Mouse (Mus musculus) B cell, adult 2 months (primary cell): ENCODE results near the gene Trpm2.

Source experiments
- DNase-seq, 2 experiments: peaks; one replicate each; pipeline ENCODE4 v3.0.0; 2022

The Trpm2 gene

GRCm38 (mm10) chr10:77902211-77902893, 68.0 kb downstream of the Trpm2 start, which contains the start of gene Lrrc3:
Lrrc3 (minus strand) TSS chr10:77902536.
- DNase-seq = peak; percentile 49

DNA sequence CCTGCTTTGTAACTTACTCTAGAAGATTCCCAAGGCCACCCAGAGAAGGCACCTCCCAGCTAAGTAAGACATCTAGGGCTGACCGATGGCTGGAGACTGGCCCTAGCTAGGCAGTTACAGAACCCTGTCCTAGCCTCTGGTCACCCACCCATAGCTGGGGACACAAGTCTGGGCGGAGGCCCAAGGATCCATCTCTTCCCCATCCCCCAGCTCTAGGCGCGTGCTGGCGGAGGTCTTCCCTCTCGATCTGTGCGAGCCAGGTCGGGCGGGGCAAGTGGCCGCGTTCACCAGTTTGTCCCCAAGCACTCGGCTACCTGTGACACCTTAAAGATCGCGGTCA, 68.5 kb downstream of the Trpm2 start:
- DNase-seq = no peak

DNA sequence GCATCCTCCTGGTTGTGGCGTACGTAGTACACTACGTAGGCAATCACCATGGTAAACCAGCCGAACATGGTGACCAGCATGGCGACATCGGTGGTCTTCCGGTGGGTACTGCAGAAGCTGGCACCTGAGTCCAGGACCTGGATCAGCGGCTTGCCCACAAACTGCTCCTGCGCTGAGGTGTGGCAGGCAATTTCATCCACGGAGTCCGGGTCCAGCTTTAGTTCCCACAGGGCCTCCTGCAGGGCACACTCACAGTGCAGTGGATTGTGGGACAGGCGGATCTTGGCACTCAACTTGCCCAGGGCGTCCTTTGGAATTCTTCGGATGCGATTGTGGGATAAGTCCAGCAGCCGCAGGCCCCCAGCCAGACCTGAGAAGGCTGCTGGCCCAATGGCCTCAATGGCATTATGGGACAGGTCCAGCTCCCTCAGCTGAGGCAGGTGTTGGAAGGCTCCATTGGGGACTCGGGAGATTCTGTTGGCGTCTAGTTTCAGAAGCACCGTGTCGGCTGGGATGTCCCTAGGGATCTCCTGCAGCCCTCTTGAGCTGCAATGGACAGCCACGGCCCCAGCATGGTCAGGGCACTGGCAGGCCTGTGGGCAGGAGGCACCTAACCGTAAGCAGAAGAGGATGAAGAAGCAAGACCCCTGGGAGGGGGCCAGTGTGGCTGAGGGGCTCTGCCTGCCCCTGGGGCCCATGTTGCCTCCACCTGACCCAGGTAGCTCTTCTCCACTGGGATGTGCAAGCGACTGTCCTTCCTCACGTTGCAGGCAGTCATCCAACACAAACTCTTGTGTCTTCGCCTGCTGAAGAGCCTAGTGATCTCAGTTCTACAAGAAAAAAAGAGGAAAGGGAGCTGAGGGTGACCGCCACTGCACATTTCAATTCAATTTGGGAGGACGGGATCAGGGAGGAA, 69.2 kb downstream of the Trpm2 start:
- no peak for DNase-seq

DNA sequence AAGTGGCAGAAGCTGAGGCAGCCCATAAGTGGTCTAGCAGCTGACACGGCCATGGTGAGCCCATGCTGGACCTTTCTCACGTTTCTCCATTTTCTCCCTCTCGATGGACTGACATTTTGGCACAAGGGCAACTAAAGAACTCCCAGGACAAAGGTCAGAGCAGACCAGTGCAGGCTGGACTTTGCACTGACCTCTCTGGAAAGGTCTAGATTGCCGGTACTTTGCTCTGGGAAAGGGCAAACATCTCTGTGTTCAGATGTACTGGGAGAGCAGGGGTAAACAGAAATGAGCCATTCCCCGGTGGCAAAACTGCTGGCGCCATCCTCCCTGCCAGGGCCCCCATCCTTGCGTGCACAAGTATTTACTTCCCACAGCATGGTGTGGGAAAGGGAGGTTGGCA, 70.2 kb downstream of the Trpm2 start:
- DNase-seq = no peak

GRCm38 (mm10) chr10:77895562-77895961, 74.8 kb downstream of the Trpm2 start:
- DNase-seq = no peak

DNA sequence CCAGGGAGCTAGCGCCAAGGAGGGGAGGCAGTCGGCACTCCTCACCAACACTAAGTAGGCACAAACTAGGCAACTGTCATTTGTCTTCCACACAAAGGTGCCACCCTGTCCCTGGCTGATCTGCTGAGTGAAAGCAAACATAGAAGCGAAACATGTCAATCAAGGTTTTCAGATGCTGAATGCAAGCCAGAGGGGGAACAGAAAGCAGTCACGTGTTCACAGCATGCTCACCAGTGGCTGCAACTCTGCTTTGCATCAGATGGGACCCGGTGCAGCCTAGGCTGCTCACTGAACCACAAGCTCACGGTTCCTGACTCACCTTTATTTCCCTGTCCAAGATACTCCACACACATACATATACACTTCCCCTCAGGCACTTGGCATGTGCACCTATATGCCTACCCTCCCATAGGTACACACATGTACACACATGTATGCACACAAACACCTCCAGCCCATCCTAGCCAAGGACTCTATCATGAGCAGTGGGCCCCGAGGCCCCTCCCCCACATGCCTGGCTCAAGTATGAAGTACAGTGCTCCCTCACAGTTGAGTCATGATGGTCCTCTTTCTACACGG, 79.3 kb downstream of the Trpm2 start:
- peak in 1 of 2 experiments; percentile 18 for DNase-seq

DNA sequence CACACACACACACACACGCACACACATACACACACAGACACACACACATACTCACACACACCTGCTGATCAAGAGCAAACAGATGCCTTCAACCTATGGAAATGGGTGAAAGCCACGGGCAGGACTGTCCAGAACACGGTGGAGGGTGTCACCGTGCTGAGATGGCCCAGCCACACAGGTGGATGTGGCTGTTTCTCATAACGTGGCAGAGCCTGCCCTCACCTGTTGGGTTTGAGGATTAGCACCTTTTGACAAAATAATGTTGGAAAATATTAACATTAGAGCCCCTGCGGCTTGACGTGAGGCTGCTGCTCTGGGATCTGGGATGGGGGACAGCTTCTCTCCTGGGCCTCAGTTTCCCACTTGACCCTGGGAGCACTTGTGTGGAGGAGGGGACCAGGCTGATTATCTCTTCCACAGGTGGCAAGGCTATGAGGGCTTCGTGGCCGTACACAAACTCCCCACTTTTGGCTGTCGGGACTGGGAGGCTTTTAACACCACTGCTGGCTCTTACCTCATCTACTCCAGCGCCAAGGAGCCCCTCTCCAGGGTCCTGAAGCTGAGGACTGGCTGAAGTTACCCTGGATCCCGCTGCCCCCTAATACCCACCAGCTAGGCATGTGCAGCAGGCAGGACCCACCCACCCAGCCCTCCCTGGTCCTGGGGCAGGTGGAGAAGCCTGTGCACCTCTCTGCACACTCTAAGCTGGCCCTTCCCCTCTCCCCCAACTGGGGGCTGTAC, 84.2 kb downstream of the Trpm2 start:
- no peak for DNase-seq

DNA sequence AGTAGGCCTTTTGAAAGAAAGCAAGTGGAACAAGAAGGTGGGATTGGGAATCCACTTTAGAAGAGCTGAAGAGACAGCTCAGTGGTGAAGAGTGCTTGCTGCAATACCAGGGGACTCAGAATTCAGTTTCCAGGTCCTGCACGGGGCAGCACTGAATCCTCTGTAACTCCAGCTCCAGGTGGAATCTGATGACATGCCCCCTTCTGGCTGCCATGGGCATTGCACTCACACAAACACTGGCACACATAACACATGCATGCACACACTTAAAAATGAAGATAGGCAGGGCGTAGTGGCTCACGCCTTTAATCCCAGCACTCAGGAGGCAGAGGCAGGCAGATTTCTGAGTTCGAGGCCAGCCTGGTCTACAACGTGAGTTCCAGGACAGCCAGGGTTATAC, 87.8 kb downstream of the Trpm2 start:
- no peak for DNase-seq

- DNase-seq = no peak
Measured at GRCm38 (mm10) chr10:77880305-77880704, 90.1 kb downstream of the Trpm2 start.

- DNase-seq = peak; percentile 21 to 31
Measured at GRCm38 (mm10) chr10:77878985-77879384, 91.4 kb downstream of the Trpm2 start.

GRCm38 (mm10) chr10:77869651-77870050, 100.7 kb downstream of the Trpm2 start:
- DNase-seq = no peak

- DNase-seq = no peak
Measured at GRCm38 (mm10) chr10:77867546-77867945, 102.8 kb downstream of the Trpm2 start.

DNA sequence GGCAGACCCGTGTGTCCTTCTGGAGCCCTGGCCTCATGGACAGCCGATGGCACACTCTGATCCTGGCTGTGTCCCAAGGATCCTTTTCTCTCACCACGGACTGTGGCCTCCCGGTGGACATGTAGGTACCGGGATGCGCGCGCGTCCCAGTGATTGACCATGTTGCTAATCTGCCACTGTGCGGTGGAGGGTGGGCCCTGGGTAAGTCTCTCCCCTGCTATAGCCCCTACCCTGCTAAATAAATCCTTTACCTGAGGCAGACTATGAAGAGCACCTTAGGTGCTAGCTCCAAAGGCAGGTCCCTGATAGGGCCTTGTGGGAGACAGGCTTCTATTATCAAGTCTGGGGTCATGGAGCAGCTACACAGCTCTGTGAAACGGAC, 105.6 kb downstream of the Trpm2 start:
- no peak for DNase-seq

GRCm38 (mm10) chr10:77864067-77864761, 106.1 kb downstream of the Trpm2 start:
- DNase-seq = peak; percentile 81 to 83

DNA sequence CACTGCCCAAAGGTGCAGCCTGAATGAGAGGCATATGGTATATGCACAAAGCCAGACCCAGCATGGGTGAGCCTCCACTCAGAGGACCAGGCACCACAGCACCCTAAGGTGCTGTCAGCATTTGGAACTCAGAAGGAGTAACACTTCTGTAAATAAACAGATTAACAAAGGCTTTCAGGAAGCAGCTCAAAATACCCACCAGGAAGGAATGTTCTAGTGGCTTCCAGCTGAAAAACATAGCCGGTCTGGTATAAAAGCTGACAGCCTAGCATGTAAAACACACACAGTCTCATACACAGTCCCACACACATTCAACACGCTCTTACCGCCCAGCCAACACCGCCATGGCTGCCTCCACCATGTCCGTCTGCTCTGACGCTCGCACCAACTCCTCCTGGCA, 108.7 kb downstream of the Trpm2 start, which contains the start of gene Gm3285:
TSS of gene Gm3285 (plus strand) at position 301 of the 400 bp plus-strand sequence.
- no peak for DNase-seq
